Mouse (Mus musculus) heart, embryonic 14.5 days (tissue): ENCODE results near the gene Eva1c. TPM values are rescaled to one million over a fixed set of nuclear protein-coding genes. Genes with fewer than 3 reads are reported as not detected.

Experiments used
- ATAC-seq: fragments of 200-750 bp; cut with Nextera tagmentation; 2 replicates; pipeline ENCODE4 v1.8.0; 2017; ENCODE audit warnings: low read depth, moderate TSS enrichment; ENCODE audit not compliant: insufficient number of reproducible peaks, insufficient read depth, low FRiP score
- H3K27ac ChIP-seq, 2 experiments: fragments of 200-500 bp in 1 of 2; fragments of 300-500 bp in 1 of 2; sonication (generic) in 1 of 2; replicated peaks in 1 of 2; 2 replicates each; pipeline ENCODE4 v1.5.1; 2012 to 2014; ENCODE audit warnings: low read depth in 2 of 2, low read length in 2 of 2, control low read depth in 1 of 2, mild to moderate bottlenecking in 1 of 2, mixed read lengths in 1 of 2; ENCODE audit not compliant: control insufficient read depth in 1 of 2, insufficient read depth in 1 of 2
- H3K27me3 ChIP-seq: fragments of 300-500 bp; sonication (generic); 2 replicates; pipeline ENCODE4 v1.6.1; 2014; ENCODE audit warnings: mild to moderate bottlenecking, low read length, control low read depth; ENCODE audit not compliant: control insufficient read depth, insufficient read depth
- H3K36me3 ChIP-seq: fragments of 300-500 bp; sonication (generic); 2 replicates; pipeline ENCODE4 v1.6.1; 2014; ENCODE audit warnings: mild to moderate bottlenecking, control low read depth, low read length, mixed read lengths; ENCODE audit not compliant: control insufficient read depth, insufficient read depth
- H3K4me1 ChIP-seq, 2 experiments: fragments of 200-500 bp in 1 of 2; fragments of 300-500 bp in 1 of 2; sonication (generic) in 1 of 2; 2 replicates each; pipeline ENCODE4 v1.6.1; 2012 to 2014; ENCODE audit warnings: low read length in 2 of 2, control low read depth in 1 of 2, mixed read lengths in 1 of 2; ENCODE audit not compliant: control insufficient read depth in 2 of 2, insufficient read depth in 2 of 2
- H3K4me2 ChIP-seq: fragments of 300-500 bp; sonication (generic); 2 replicates; pipeline ENCODE4 v1.6.1; 2014; ENCODE audit warnings: mild to moderate bottlenecking, low read length
- H3K4me3 ChIP-seq, 2 experiments: fragments of 200-500 bp in 1 of 2; fragments of 300-500 bp in 1 of 2; sonication (generic) in 1 of 2; 2 replicates each; pipeline ENCODE4 v1.5.1; 2012 to 2014; ENCODE audit warnings: low read length in 2 of 2, mild to moderate bottlenecking in 2 of 2, control low read depth in 1 of 2, low read depth in 1 of 2, moderate library complexity in 1 of 2; ENCODE audit not compliant: control insufficient read depth in 1 of 2, insufficient read depth in 1 of 2
- H3K9ac ChIP-seq: fragments of 300-500 bp; sonication (generic); 2 replicates; pipeline ENCODE4 v1.6.1; 2014; ENCODE audit warnings: mild to moderate bottlenecking, low read length
- H3K9me3 ChIP-seq: fragments of 300-500 bp; sonication (generic); 2 replicates; pipeline ENCODE4 v1.6.1; 2016; ENCODE audit warnings: low read length, control low read depth; ENCODE audit not compliant: control insufficient read depth
- WGBS: fragments of 180-500 bp; shearing (Covaris S2); extraction: QIAGEN DNeasy Blood & Tissue Kit; methylation state at CpG from one replicate; pipeline ENCODE4 v1.1.7; 2014; 5-methylcytosine and 5-hydroxymethylcytosine counted together
- polyA plus RNA-seq: library from polyadenylated mRNA; unstranded; fragments of >200 nt; fragmentation: Nextera tagmentation; extraction: Ambion mirVana; gene quantifications from 2 replicates; pipeline ENCODE4 v1.2.1, GENCODE M21; 2014

Gene Eva1c
- polyA plus RNA-seq, 1 experiment from 2014 or later = 3.3 TPM

- H3K27ac ChIP-seq = peak overlapping the region; percentile 76 to 86
- peaks cover 31% of the 10 kb centered on the region for H3K36me3 ChIP-seq
- ATAC-seq = peak; percentile 20
- peak overlapping the region; percentile 83 for H3K9ac ChIP-seq
- H3K27me3 ChIP-seq = no peaks in the 10 kb centered on the region
- under 1% methylated on average over 38 of the region's 38 CpGs for WGBS
- H3K4me1 ChIP-seq = peaks cover 2 to 3% of the 10 kb centered on the region in 2 experiments; a peak in 1 of 4 replicates
- peak overlapping the region; percentile 86 for H3K4me3 ChIP-seq
- peak overlapping the region; percentile 71 for H3K4me2 ChIP-seq
- H3K9me3 ChIP-seq = no peaks in the 10 kb centered on the region
These were observed 107.7 kb downstream of the Eva1c start for GRCm38 (mm10) chr16:90934193-90934686.

GRCm38 (mm10) chr16:90934687-90935328, 108.3 kb downstream of the Eva1c start, which contains the start of gene Cfap298:
Gene Cfap298, minus strand, starts transcription at chr16:90935114.
- H3K27ac ChIP-seq = peak within 1 kb of the TSS; percentile 76 to 86
- WGBS = under 1% methylated on average over 56 of the region's 56 CpGs
- H3K36me3 ChIP-seq = peaks cover 26% of the 10 kb centered on the region
- H3K4me1 ChIP-seq = peaks cover 2 to 3% of the 10 kb centered on the region in 2 experiments; a peak in 1 of 4 replicates
- H3K4me2 ChIP-seq = peak within 1 kb of the TSS; percentile 71
- ATAC-seq = peak; percentile 92
- H3K9ac ChIP-seq = peak within 1 kb of the TSS; percentile 83
- H3K4me3 ChIP-seq = peak within 1 kb of the TSS; percentile 86
- H3K27me3 ChIP-seq = no peaks in the 10 kb centered on the region
- H3K9me3 ChIP-seq = no peaks in the 10 kb centered on the region

GRCm38 (mm10) chr16:90941246-90941645, 114.7 kb downstream of the Eva1c start:
- Histone ChIP-seq H3K27ac (no peak overlapping the region), H3K27me3 (no peaks in the 10 kb centered on the region), H3K4me1 (no peaks in the 10 kb centered on the region), H3K4me3 (no peak overlapping the region), H3K36me3 (peaks cover 60% of the 10 kb centered on the region), H3K9ac (no peak overlapping the region), H3K9me3 (no peaks in the 10 kb centered on the region), H3K4me2 (no peak overlapping the region)
- WGBS = 90% methylated on average over 7 of the region's 7 CpGs
- no peak for ATAC-seq

- H3K9me3 ChIP-seq = no peaks in the 10 kb centered on the region
- H3K4me1 ChIP-seq = no peaks in the 10 kb centered on the region
- no peak overlapping the region for H3K4me3 ChIP-seq
- no peak overlapping the region for H3K27ac ChIP-seq
- WGBS = 89% methylated on average over 8 of the region's 8 CpGs
- no peak for ATAC-seq
- H3K36me3 ChIP-seq = peaks cover 54% of the 10 kb centered on the region
- H3K4me2 ChIP-seq = no peak overlapping the region
- H3K9ac ChIP-seq = no peak overlapping the region
- no peaks in the 10 kb centered on the region for H3K27me3 ChIP-seq
These were observed 120.5 kb downstream of the Eva1c start for GRCm38 (mm10) chr16:90946977-90947376.

- Histone ChIP-seq H3K36me3 (peaks cover 34% of the 10 kb centered on the region), H3K9me3 (no peaks in the 10 kb centered on the region), H3K27me3 (no peaks in the 10 kb centered on the region), H3K4me2 (no peak overlapping the region), H3K9ac (no peak overlapping the region), H3K4me1 (peaks cover under 1 to 3% of the 10 kb centered on the region in 2 experiments; a peak in 1 of 4 replicates), H3K4me3 (no peak overlapping the region), H3K27ac (no peak overlapping the region)
- 34% methylated on average over 17 of the region's 17 CpGs for WGBS
- ATAC-seq = no peak
These were observed 123.9 kb downstream of the Eva1c start for GRCm38 (mm10) chr16:90950354-90950963.

- Histone ChIP-seq H3K9ac (no peak overlapping the region), H3K4me3 (no peak overlapping the region), H3K27ac (no peak overlapping the region), H3K36me3 (peaks cover 34% of the 10 kb centered on the region), H3K27me3 (no peaks in the 10 kb centered on the region), H3K9me3 (no peaks in the 10 kb centered on the region), H3K4me2 (no peak overlapping the region), H3K4me1 (peaks cover 3% of the 10 kb centered on the region in 2 experiments; a peak in 1 of 4 replicates)
- 84% methylated on average over 9 of the region's 9 CpGs for WGBS
- ATAC-seq = no peak
These were observed 126.6 kb downstream of the Eva1c start for GRCm38 (mm10) chr16:90953147-90953546.

- no peaks in the 10 kb centered on the region for H3K9me3 ChIP-seq
- H3K4me3 ChIP-seq = no peak overlapping the region
- H3K36me3 ChIP-seq = peaks cover 34% of the 10 kb centered on the region
- no peak overlapping the region for H3K9ac ChIP-seq
- no peak overlapping the region for H3K4me2 ChIP-seq
- H3K27ac ChIP-seq = no peak overlapping the region
- no peak for ATAC-seq
- 90% methylated on average over 6 of the region's 6 CpGs for WGBS
- peaks cover 3% of the 10 kb centered on the region in 2 experiments; a peak in 1 of 4 replicates for H3K4me1 ChIP-seq
- H3K27me3 ChIP-seq = no peaks in the 10 kb centered on the region
These were observed 127.3 kb downstream of the Eva1c start for GRCm38 (mm10) chr16:90953770-90954169.
